In the genomic region with DNA sequence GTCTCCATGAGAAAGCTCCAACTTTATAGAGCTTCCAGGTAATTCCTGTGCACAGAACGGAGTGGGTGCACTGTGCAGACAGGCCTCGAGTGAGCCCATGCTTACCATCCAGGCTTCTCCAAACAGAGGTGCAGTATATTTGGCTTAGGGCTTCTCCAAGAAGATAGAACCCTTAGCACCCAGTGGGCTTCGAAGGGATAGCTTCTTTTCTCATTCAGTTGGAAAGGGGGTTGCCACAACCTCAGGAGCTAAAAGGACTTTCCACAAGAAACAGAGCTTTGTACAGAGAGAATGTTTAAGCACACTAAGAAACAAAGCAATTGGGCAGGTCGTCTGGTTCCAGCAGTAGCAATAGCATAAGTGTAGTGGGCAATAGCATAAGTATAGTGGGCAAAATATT, we compare ENCODE assay signal across 25 mouse cellular contexts. TPM values are rescaled to one million over a fixed set of nuclear protein-coding genes. Genes with fewer than 3 reads are reported as not detected.
DNase-seq lines count a peak whose midpoint lies in the region; ATAC-seq and TF ChIP-seq lines count a peak whose summit lies in the region.
"Had no signal": no experiment of that assay in that cellular context is flagged by ENCODE, and none has a peak within 500 bp of the region (broad histone marks: within the 10 kb centered on the region; RNA-seq: fewer than 3 reads in every experiment).

No protein-coding gene starts in this region.

- no peak overlapping the region for H3K4me3 ChIP-seq in heart, embryonic 12.5 days
- H3K4me3 ChIP-seq in intestine, embryonic 14.5 days (ENCODE audit: low read depth, low read length) = no peak overlapping the region
- H3K4me3 ChIP-seq in intestine, embryonic 15.5 days (replicated peaks) = no peak overlapping the region
- H3K4me3 ChIP-seq in liver, postnatal 0 days (ENCODE audit: low read depth, low read length) = no peak overlapping the region
- H3K4me3 ChIP-seq in testis, adult 2 months (ENCODE audit: control insufficient read depth, low read depth, low read length) = peak overlapping the region; percentile 9; the same call in 1 of the 2 replicates
- H3K4me3 ChIP-seq: embryonic facial prominence, embryonic 10.5 days; embryonic facial prominence, embryonic 12.5 days; forebrain, embryonic 13.5 days had no signal

- TF ChIP-seq EP300 in liver, postnatal 0 days (IDR thresholded peaks at IDR 0.05; ENCODE audit: low read depth) = no peak

- no peaks in the 10 kb centered on the region for H3K36me3 ChIP-seq in heart, embryonic 12.5 days
- H3K36me3 ChIP-seq in intestine, embryonic 14.5 days (ENCODE audit: control insufficient read depth, insufficient read depth, low read length) = no peaks in the 10 kb centered on the region
- no peaks in the 10 kb centered on the region for H3K36me3 ChIP-seq in intestine, embryonic 15.5 days
- H3K36me3 ChIP-seq in liver, postnatal 0 days (replicated peaks; ENCODE audit: insufficient read depth, low read length) = no peaks in the 10 kb centered on the region
- no peaks in the 10 kb centered on the region for H3K36me3 ChIP-seq in testis, adult 2 months (ENCODE audit: control insufficient read depth, insufficient read depth, low read length)
- H3K36me3 ChIP-seq: embryonic facial prominence, embryonic 10.5 days; embryonic facial prominence, embryonic 12.5 days; G1E had no signal

- peaks cover 4% of the 10 kb centered on the region; the same call in 1 of the 2 replicates for H3K27me3 ChIP-seq in heart, embryonic 12.5 days (replicated peaks)
- H3K27me3 ChIP-seq in intestine, embryonic 14.5 days (replicated peaks; ENCODE audit: control insufficient read depth, insufficient read depth, low read length) = peaks cover 34% of the 10 kb centered on the region
- H3K27me3 ChIP-seq in intestine, embryonic 15.5 days (replicated peaks) = peaks cover 18% of the 10 kb centered on the region
- peaks cover 15% of the 10 kb centered on the region for H3K27me3 ChIP-seq in liver, postnatal 0 days (ENCODE audit: insufficient read depth, low read length)
- peaks cover 5% of the 10 kb centered on the region; the same call in 1 of the 2 replicates for H3K27me3 ChIP-seq in testis, adult 2 months (ENCODE audit: control insufficient read depth, insufficient read depth, low read length)
- H3K27me3 ChIP-seq: CH12.LX, Patski had no signal

- TF ChIP-seq POLR2A in testis, adult 2 months (IDR thresholded peaks at IDR 0.05; ENCODE audit: control insufficient read depth, low read depth, low read length) = no peak

- 0 out of 2 replicates have a peak, but pooled peaks cover 8% of the 10 kb centered on the region for H3K4me1 ChIP-seq in heart, embryonic 12.5 days (replicated peaks)
- peaks cover 3% of the 10 kb centered on the region; the same call in 1 of the 2 replicates for H3K4me1 ChIP-seq in intestine, embryonic 14.5 days (replicated peaks; ENCODE audit: control insufficient read depth, insufficient read depth, low read length)
- peaks cover 11% of the 10 kb centered on the region for H3K4me1 ChIP-seq in intestine, embryonic 15.5 days (replicated peaks)
- peaks cover 14% of the 10 kb centered on the region for H3K4me1 ChIP-seq in liver, postnatal 0 days (ENCODE audit: insufficient read depth)
- peaks cover 10% of the 10 kb centered on the region for H3K4me1 ChIP-seq in testis, adult 2 months (ENCODE audit: control insufficient read depth, insufficient read depth, low read length)

- no peak overlapping the region for H3K4me2 ChIP-seq in heart, embryonic 12.5 days
- H3K4me2 ChIP-seq in intestine, embryonic 14.5 days (ENCODE audit: low read length) = no peak overlapping the region
- no peak overlapping the region for H3K4me2 ChIP-seq in intestine, embryonic 15.5 days (replicated peaks)
- H3K4me2 ChIP-seq in liver, postnatal 0 days (ENCODE audit: low read depth, low read length) = no peak overlapping the region
- H3K4me2 ChIP-seq: embryonic facial prominence, embryonic 12.5 days; forebrain, embryonic 13.5 days had no signal

- no peak overlapping the region for H3K9ac ChIP-seq in heart, embryonic 12.5 days
- H3K9ac ChIP-seq in intestine, embryonic 14.5 days (ENCODE audit: low read length) = no peak overlapping the region
- no peak overlapping the region for H3K9ac ChIP-seq in intestine, embryonic 15.5 days
- H3K9ac ChIP-seq in liver, postnatal 0 days (replicated peaks) = no peak overlapping the region
- H3K9ac ChIP-seq: embryonic facial prominence, embryonic 12.5 days; forebrain, embryonic 13.5 days had no signal

- WGBS in heart, embryonic 12.5 days = 65% methylated on average over 4 of the region's 4 CpGs
- 76% methylated on average over 4 of the region's 4 CpGs for WGBS in intestine, embryonic 14.5 days
- WGBS in intestine, embryonic 15.5 days = 73% methylated on average over 4 of the region's 4 CpGs
- WGBS in liver, postnatal 0 days (ENCODE audit: insufficient replicate concordance) = 69% methylated on average over 4 of the region's 4 CpGs

- no peak for ATAC-seq in heart, embryonic 12.5 days (ENCODE audit: insufficient number of reproducible peaks, low FRiP score)
- ATAC-seq in intestine, embryonic 14.5 days (replicated peaks; ENCODE audit: low FRiP score, low TSS enrichment, low read depth) = no peak
- ATAC-seq in intestine, embryonic 15.5 days = no peak
- no peak for ATAC-seq in liver, postnatal 0 days
- ATAC-seq: activated CD4-positive, CD25-positive, alpha-beta regulatory T cell, adult 4 months; CD4-positive, CD25-positive, alpha-beta regulatory T cell, adult 4 months; forebrain, embryonic 13.5 days; Patski had no signal

- DNase-seq in heart, adult 11 months = peak; percentile 57
- DNase-seq in intestine, embryonic 14.5 days (ENCODE audit: low spot score) = peak; percentile 4
- DNase-seq in liver, postnatal 0 days = peak; percentile 3
- DNase-seq in liver = no peak
- no peak for DNase-seq in testis, postnatal 14 days (ENCODE audit: low spot score)
- DNase-seq: adrenal gland, adult 8-10 months; adrenal gland, postnatal 14 days; adrenal gland, postnatal 36 days; B cell, adult 2 months; cerebellum, adult 11-12 months; cerebellum, adult 2 months; cerebellum, adult 9-10 months; cerebellum, postnatal 10 days; cerebellum, postnatal 25 days had no signal

- no peak overlapping the region for H3K27ac ChIP-seq in heart, embryonic 12.5 days (ENCODE audit: poor library complexity, severe bottlenecking)
- H3K27ac ChIP-seq in intestine, embryonic 14.5 days (ENCODE audit: low read depth) = no peak overlapping the region
- no peak overlapping the region for H3K27ac ChIP-seq in intestine, embryonic 15.5 days
- H3K27ac ChIP-seq in liver, postnatal 0 days (ENCODE audit: low read depth) = no peak overlapping the region
- H3K27ac ChIP-seq in testis, adult 2 months (ENCODE audit: control insufficient read depth, insufficient read depth, low read depth, low read length) = no peak overlapping the region
- H3K27ac ChIP-seq: embryonic facial prominence, embryonic 10.5 days; embryonic facial prominence, embryonic 12.5 days; forebrain, embryonic 13.5 days had no signal

- no peaks in the 10 kb centered on the region for H3K9me3 ChIP-seq in heart, embryonic 12.5 days (replicated peaks)
- H3K9me3 ChIP-seq in intestine, embryonic 14.5 days (ENCODE audit: control insufficient read depth, low read length) = no peaks in the 10 kb centered on the region
- no peaks in the 10 kb centered on the region for H3K9me3 ChIP-seq in intestine, embryonic 15.5 days
- H3K9me3 ChIP-seq in liver, postnatal 0 days (ENCODE audit: low read length) = no peaks in the 10 kb centered on the region
- H3K9me3 ChIP-seq: embryonic facial prominence, embryonic 10.5 days; embryonic facial prominence, embryonic 12.5 days; forebrain, embryonic 13.5 days; G1E had no signal

- TF ChIP-seq CTCF in liver, postnatal 0 days (IDR thresholded peaks at IDR 0.05; ENCODE audit: low read depth) = no peak
- TF ChIP-seq CTCF in testis, adult 2 months (IDR thresholded peaks at IDR 0.05; ENCODE audit: control insufficient read depth, insufficient read depth, insufficient replicate concordance, low read depth, low read length) = no peak

RNA-seq across cellular contexts. Expression of a gene that starts 2.5 kb away (rescaled TPM):
- polyA plus RNA-seq in heart, embryonic 12.5 days (2016; fragmentation: Nextera tagmentation; extraction: Ambion mirVana) = 97.0 and 99.7 TPM in 2 replicates
- 0.66 and 1.4 TPM in 2 replicates for polyA plus RNA-seq in intestine, embryonic 14.5 days (2014; fragmentation: Nextera tagmentation; extraction: Ambion mirVana)
- polyA plus RNA-seq in intestine, embryonic 15.5 days (2015; fragmentation: Nextera tagmentation; extraction: Ambion mirVana) = 2.6 and 2.7 TPM in 2 replicates
- 10.0 and 12.0 TPM in 2 replicates for polyA plus RNA-seq in liver, postnatal 0 days (2015; fragmentation: Nextera tagmentation; extraction: Ambion mirVana)
- polyA plus RNA-seq in testis, adult 2 months (2012; rRNA removed) = 10.9 and 13.1 TPM in 2 replicates
- polyA plus RNA-seq: CD4-positive, CD25-positive, alpha-beta regulatory T cell, adult 4 months had no signal

Comparison
In these comparisons a context has a peak if more than half of its experiments do, and no peak if none do; other contexts are left out.
1. DNase-seq: peak in heart, adult 11 months (single experiment), intestine, embryonic 14.5 days (single experiment) and liver, postnatal 0 days (single experiment); none in liver (single experiment) and testis, postnatal 14 days (single experiment).